Comparison of ENCODE assay signal across 19 mouse cellular contexts in genomic region chr12:70686337-70686736, GRCm38 (mm10).
DNase-seq lines count a peak whose midpoint lies in the region; ATAC-seq and TF ChIP-seq lines count a peak whose summit lies in the region.
"Had no signal": no experiment of that assay in that cellular context is flagged by ENCODE, and none has a peak within 500 bp of the region (broad histone marks: within the 10 kb centered on the region; RNA-seq: fewer than 3 reads in every experiment).

No protein-coding gene starts in this region.

- WGBS in heart, embryonic 15.5 days: 75% methylated on average over 10 of the region's 10 CpGs
- WGBS in embryonic facial prominence, embryonic 14.5 days: 90% methylated on average over 10 of the region's 10 CpGs
- whole genome bisulfite sequencing in lung, postnatal 0 days: 48% methylated on average over 10 of the region's 10 CpGs
- 91% methylated on average over 10 of the region's 10 CpGs for WGBS in stomach, embryonic 15.5 days

- H3K4me1 ChIP-seq in heart, embryonic 15.5 days (replicated peaks): peaks cover 45% of the 10 kb centered on the region
- peaks cover 30% of the 10 kb centered on the region; the same call in 1 of the 2 replicates for H3K4me1 ChIP-seq in embryonic facial prominence, embryonic 14.5 days (ENCODE audit: control insufficient read depth, insufficient read depth, low read length)
- H3K4me1 ChIP-seq in lung, postnatal 0 days (ENCODE audit: insufficient read depth, low read depth, low read length): peaks cover 3% of the 10 kb centered on the region; the same call in 1 of the 2 replicates
- peaks cover 15% of the 10 kb centered on the region for H3K4me1 ChIP-seq in stomach, embryonic 15.5 days

- no peak overlapping the region for H3K4me2 ChIP-seq in heart, embryonic 15.5 days
- H3K4me2 ChIP-seq in embryonic facial prominence, embryonic 14.5 days (ENCODE audit: low read depth, low read length): no peak overlapping the region
- H3K4me2 ChIP-seq in lung, postnatal 0 days (replicated peaks; ENCODE audit: low read depth, low read length): no peak overlapping the region; the same call in 1 of the 2 replicates
- H3K4me2 ChIP-seq in stomach, embryonic 15.5 days: no peak overlapping the region
- H3K4me2 ChIP-seq: forebrain, embryonic 13.5 days; kidney, embryonic 15.5 days; liver, embryonic 11.5 days had no signal

- ATAC-seq in heart, embryonic 15.5 days (replicated peaks; ENCODE audit: insufficient number of reproducible peaks, insufficient read depth, low FRiP score, low read depth): no peak
- no peak for ATAC-seq in embryonic facial prominence, embryonic 14.5 days (ENCODE audit: low read depth)
- ATAC-seq in lung, postnatal 0 days: peak; percentile 90
- ATAC-seq in stomach, embryonic 15.5 days (ENCODE audit: insufficient read depth, low FRiP score, low read depth): no peak
- ATAC-seq: activated CD4-positive, CD25-positive, alpha-beta regulatory T cell, adult 4 months; forebrain, embryonic 13.5 days; intestine, postnatal 0 days had no signal

- TF ChIP-seq CTCF in lung, postnatal 0 days (IDR thresholded peaks at IDR 0.05): no peak

- no peaks in the 10 kb centered on the region for H3K36me3 ChIP-seq in heart, embryonic 15.5 days
- no peaks in the 10 kb centered on the region for H3K36me3 ChIP-seq in embryonic facial prominence, embryonic 14.5 days (ENCODE audit: control insufficient read depth, insufficient read depth, low read length)
- no peaks in the 10 kb centered on the region for H3K36me3 ChIP-seq in lung, postnatal 0 days (ENCODE audit: insufficient read depth, low read length)
- no peaks in the 10 kb centered on the region for H3K36me3 ChIP-seq in stomach, embryonic 15.5 days
- H3K36me3 ChIP-seq: G1E; hindbrain, embryonic 10.5 days; kidney, embryonic 15.5 days; midbrain, embryonic 10.5 days had no signal

- H3K4me3 ChIP-seq in heart, embryonic 15.5 days: no peak overlapping the region
- H3K4me3 ChIP-seq in embryonic facial prominence, embryonic 14.5 days (ENCODE audit: low read depth, low read length): no peak overlapping the region
- no peak overlapping the region for H3K4me3 ChIP-seq in lung, postnatal 0 days (ENCODE audit: low read depth, low read length)
- H3K4me3 ChIP-seq in stomach, embryonic 15.5 days (replicated peaks): no peak overlapping the region
- H3K4me3 ChIP-seq: erythroblast, embryonic 14.5 days; forebrain, embryonic 13.5 days; hindbrain, embryonic 10.5 days; kidney, embryonic 15.5 days; midbrain, embryonic 10.5 days had no signal

- TF ChIP-seq EP300 in lung, postnatal 0 days (IDR thresholded peaks at IDR 0.05): no peak

- no peak for DNase-seq in heart, postnatal 4 days
- DNase-seq in embryonic facial prominence, embryonic 14.5 days (ENCODE audit: low spot score): no peak
- DNase-seq in lung, postnatal 0 days (ENCODE audit: low spot score): peak; percentile 73
- no peak for DNase-seq in cerebellum, adult 9-11 months
- no peak for DNase-seq in embryo, embryonic 9.5 days (ENCODE audit: extremely low spot score)
- DNase-seq: gastrocnemius, postnatal 25 days had no signal

- H3K9ac ChIP-seq in heart, embryonic 15.5 days: no peak overlapping the region
- H3K9ac ChIP-seq in embryonic facial prominence, embryonic 14.5 days (ENCODE audit: low read depth, low read length): no peak overlapping the region
- H3K9ac ChIP-seq in lung, postnatal 0 days (replicated peaks; ENCODE audit: low read depth): no peak overlapping the region
- H3K9ac ChIP-seq in stomach, embryonic 15.5 days: no peak overlapping the region
- H3K9ac ChIP-seq: forebrain, embryonic 13.5 days; kidney, embryonic 15.5 days had no signal

- H3K27me3 ChIP-seq in heart, embryonic 15.5 days: no peaks in the 10 kb centered on the region
- H3K27me3 ChIP-seq in embryonic facial prominence, embryonic 14.5 days (replicated peaks; ENCODE audit: control insufficient read depth, insufficient read depth, low read length): no peaks in the 10 kb centered on the region
- H3K27me3 ChIP-seq in lung, postnatal 0 days (replicated peaks; ENCODE audit: insufficient read depth, low read length): no peaks in the 10 kb centered on the region
- H3K27me3 ChIP-seq in stomach, embryonic 15.5 days (replicated peaks): no peaks in the 10 kb centered on the region
- H3K27me3 ChIP-seq: forebrain, embryonic 13.5 days; kidney, embryonic 15.5 days had no signal

- no peaks in the 10 kb centered on the region for H3K9me3 ChIP-seq in heart, embryonic 15.5 days (replicated peaks)
- no peaks in the 10 kb centered on the region for H3K9me3 ChIP-seq in embryonic facial prominence, embryonic 14.5 days (ENCODE audit: control insufficient read depth, low read length)
- no peaks in the 10 kb centered on the region for H3K9me3 ChIP-seq in lung, postnatal 0 days (ENCODE audit: low read length)
- H3K9me3 ChIP-seq in stomach, embryonic 15.5 days: no peaks in the 10 kb centered on the region
- H3K9me3 ChIP-seq: forebrain, embryonic 13.5 days; G1E; hindbrain, embryonic 10.5 days; kidney, embryonic 15.5 days; midbrain, embryonic 10.5 days had no signal

- H3K27ac ChIP-seq in heart, embryonic 15.5 days: peak overlapping the region; percentile 53; the same call in 1 of the 2 replicates
- H3K27ac ChIP-seq in embryonic facial prominence, embryonic 14.5 days (replicated peaks; ENCODE audit: low read depth, low read length): 0 out of 2 replicates have a peak overlapping the region, but pooled peaks have one; percentile 10
- H3K27ac ChIP-seq in lung, postnatal 0 days (ENCODE audit: low read length): no peak overlapping the region
- H3K27ac ChIP-seq in stomach, embryonic 15.5 days: peak overlapping the region; percentile 71
- H3K27ac ChIP-seq: forebrain, embryonic 13.5 days; hindbrain, embryonic 10.5 days; hindbrain, postnatal 0 days; kidney, embryonic 15.5 days; macrophage; midbrain, embryonic 10.5 days had no signal
